Mouse (Mus musculus): ENCODE results near the gene Adgrv1. TPM values are rescaled to one million over a fixed set of nuclear protein-coding genes. Genes with fewer than 3 reads are reported as not detected.
"Not testable (repeated sequence)": the region's sequence is repeated elsewhere in the genome, so short reads cannot be mapped to it uniquely, and the experiment has no call there.

Adgrv1 gene
- polyA plus RNA-seq, 1 experiment from 2014 or later, result 2.2 TPM

- Histone ChIP-seq H3K27me3 (replicated peaks; ENCODE audit: insufficient read depth, low read length) (no peaks in the 10 kb centered on the region), H3K9me3 (ENCODE audit: low read length) (no peaks in the 10 kb centered on the region), H3K4me3 (ENCODE audit: low read depth, low read length) (no peak overlapping the region), H3K36me3 (ENCODE audit: insufficient read depth, low read length) (no peaks in the 10 kb centered on the region), H3K4me2 (replicated peaks; ENCODE audit: low read depth, low read length) (no peak overlapping the region), H3K9ac (replicated peaks; ENCODE audit: low read depth) (no peak overlapping the region), H3K27ac (ENCODE audit: low read length) (no peak overlapping the region), H3K4me1 (ENCODE audit: insufficient read depth, low read depth, low read length) (no peaks in the 10 kb centered on the region)
- DNase-seq (ENCODE audit: low spot score) (no peak), ATAC-seq (no peak)
- WGBS, result 79% methylated on average over 6 of the region's 6 CpGs
- TF ChIP-seq CTCF (IDR thresholded peaks at IDR 0.05), result no peak
- no peak for TF ChIP-seq EP300 (IDR thresholded peaks at IDR 0.05)
Observed at GRCm38 (mm10) chr13:81269056-81269455, 363.9 kb downstream of the Adgrv1 start.

DNA sequence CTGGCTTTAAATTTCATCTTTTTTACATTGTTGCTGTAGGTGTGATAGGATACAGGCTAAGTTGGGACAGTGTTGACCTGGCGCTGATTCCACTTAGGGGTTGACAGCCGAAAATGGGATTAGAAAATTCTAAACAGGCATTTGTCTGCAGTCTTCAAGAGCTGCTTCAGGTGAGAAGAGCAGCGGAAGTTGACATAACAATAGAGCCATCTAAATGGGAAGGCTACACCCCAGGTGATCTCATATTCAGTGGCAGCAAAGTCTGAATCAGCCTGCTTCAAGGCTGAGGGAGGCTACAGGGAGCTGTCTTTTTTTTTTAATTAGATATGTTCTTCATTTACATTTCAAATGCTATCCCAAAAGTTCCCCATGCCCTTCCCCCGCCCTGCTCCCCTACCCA, 365.5 kb downstream of the Adgrv1 start:
- not testable (repeated sequence) for H3K9ac ChIP-seq (replicated peaks; ENCODE audit: low read depth); ATAC-seq; H3K4me3 ChIP-seq (ENCODE audit: low read depth, low read length); H3K27me3 ChIP-seq (replicated peaks; ENCODE audit: insufficient read depth, low read length); DNase-seq (ENCODE audit: low spot score); H3K4me1 ChIP-seq (ENCODE audit: insufficient read depth, low read depth, low read length); H3K36me3 ChIP-seq (ENCODE audit: insufficient read depth, low read length); H3K4me2 ChIP-seq (replicated peaks; ENCODE audit: low read depth, low read length); H3K9me3 ChIP-seq (ENCODE audit: low read length); H3K27ac ChIP-seq (ENCODE audit: low read length)
- 77% methylated on average over 4 of the region's 4 CpGs for WGBS

- H3K27ac ChIP-seq (ENCODE audit: low read length), result no peak overlapping the region
- no peak overlapping the region for H3K9ac ChIP-seq (replicated peaks; ENCODE audit: low read depth)
- ATAC-seq, result no peak
- TF ChIP-seq EP300 (IDR thresholded peaks at IDR 0.05) (no peak), CTCF (IDR thresholded peaks at IDR 0.05) (no peak)
- H3K27me3 ChIP-seq (replicated peaks; ENCODE audit: insufficient read depth, low read length), result no peaks in the 10 kb centered on the region
- H3K4me2 ChIP-seq (replicated peaks; ENCODE audit: low read depth, low read length), result no peak overlapping the region
- no peaks in the 10 kb centered on the region for H3K9me3 ChIP-seq (ENCODE audit: low read length)
- no peaks in the 10 kb centered on the region for H3K36me3 ChIP-seq (ENCODE audit: insufficient read depth, low read length)
- WGBS, result 78% methylated on average over 1 of the region's 1 CpGs
- no peaks in the 10 kb centered on the region for H3K4me1 ChIP-seq (ENCODE audit: insufficient read depth, low read depth, low read length)
- no peak for DNase-seq (ENCODE audit: low spot score)
- no peak overlapping the region for H3K4me3 ChIP-seq (ENCODE audit: low read depth, low read length)
Observed at GRCm38 (mm10) chr13:81264465-81264864, 368.5 kb downstream of the Adgrv1 start.

DNA sequence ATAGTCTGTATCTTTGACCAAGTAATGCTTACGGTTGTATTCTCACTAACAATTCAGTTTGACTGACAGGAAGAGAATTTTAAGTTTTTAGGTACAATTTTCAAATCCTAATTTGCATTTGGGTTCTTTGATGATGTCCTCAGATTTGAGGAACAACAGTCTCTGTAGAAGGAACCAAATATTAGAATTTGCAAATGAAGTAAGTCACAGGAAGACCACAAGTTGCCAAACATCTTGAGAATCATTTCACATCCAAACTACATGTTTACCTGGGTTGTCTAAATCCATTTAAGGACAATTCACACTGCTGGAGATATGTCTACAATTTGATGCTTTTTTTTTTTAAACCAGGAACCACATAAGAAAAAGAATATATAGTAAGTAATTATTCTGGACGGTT, 391.8 kb downstream of the Adgrv1 start:
- Histone ChIP-seq H3K36me3 (ENCODE audit: insufficient read depth, low read length) (no peaks in the 10 kb centered on the region), H3K9ac (replicated peaks; ENCODE audit: low read depth) (no peak overlapping the region), H3K27ac (ENCODE audit: low read length) (no peak overlapping the region), H3K4me2 (replicated peaks; ENCODE audit: low read depth, low read length) (no peak overlapping the region), H3K27me3 (replicated peaks; ENCODE audit: insufficient read depth, low read length) (no peaks in the 10 kb centered on the region), H3K9me3 (ENCODE audit: low read length) (no peaks in the 10 kb centered on the region), H3K4me3 (ENCODE audit: low read depth, low read length) (no peak overlapping the region), H3K4me1 (ENCODE audit: insufficient read depth, low read depth, low read length) (no peaks in the 10 kb centered on the region)
- 75% methylated on average over 2 of the region's 2 CpGs for WGBS
- ATAC-seq, result no peak
- DNase-seq (ENCODE audit: low spot score), result no peak
- TF ChIP-seq CTCF (IDR thresholded peaks at IDR 0.05) (no peak), EP300 (IDR thresholded peaks at IDR 0.05) (no peak)

DNA sequence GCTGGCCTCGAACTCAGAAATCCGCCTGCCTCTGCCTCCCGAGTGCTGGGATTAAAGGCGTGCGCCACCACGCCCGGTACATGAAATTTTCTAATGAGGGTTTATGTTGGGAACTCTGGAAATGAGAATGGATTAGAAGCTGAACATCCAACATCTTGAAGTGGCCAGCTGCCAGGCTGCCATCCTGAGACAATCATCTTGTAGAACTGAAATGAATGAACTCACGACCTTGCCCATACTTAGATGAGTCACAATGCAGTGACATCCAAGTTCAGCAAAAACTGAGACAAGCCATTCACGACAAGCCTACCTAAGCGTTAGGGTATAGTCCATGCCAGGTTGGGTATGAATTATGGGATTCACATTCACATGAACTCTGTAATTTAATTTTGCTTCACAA, 393.1 kb downstream of the Adgrv1 start:
- Histone ChIP-seq H3K9me3 (ENCODE audit: low read length) (no peaks in the 10 kb centered on the region), H3K4me3 (ENCODE audit: low read depth, low read length) (no peak overlapping the region), H3K27me3 (replicated peaks; ENCODE audit: insufficient read depth, low read length) (no peaks in the 10 kb centered on the region), H3K4me2 (replicated peaks; ENCODE audit: low read depth, low read length) (no peak overlapping the region), H3K36me3 (ENCODE audit: insufficient read depth, low read length) (no peaks in the 10 kb centered on the region), H3K9ac (replicated peaks; ENCODE audit: low read depth) (no peak overlapping the region), H3K4me1 (ENCODE audit: insufficient read depth, low read depth, low read length) (no peaks in the 10 kb centered on the region), H3K27ac (ENCODE audit: low read length) (no peak overlapping the region)
- DNase-seq (ENCODE audit: low spot score), result no peak
- WGBS, result 94% methylated on average over 9 of the region's 10 CpGs
- ATAC-seq, result no peak
- TF ChIP-seq EP300 (IDR thresholded peaks at IDR 0.05), result no peak
- no peak for TF ChIP-seq CTCF (IDR thresholded peaks at IDR 0.05)

DNA sequence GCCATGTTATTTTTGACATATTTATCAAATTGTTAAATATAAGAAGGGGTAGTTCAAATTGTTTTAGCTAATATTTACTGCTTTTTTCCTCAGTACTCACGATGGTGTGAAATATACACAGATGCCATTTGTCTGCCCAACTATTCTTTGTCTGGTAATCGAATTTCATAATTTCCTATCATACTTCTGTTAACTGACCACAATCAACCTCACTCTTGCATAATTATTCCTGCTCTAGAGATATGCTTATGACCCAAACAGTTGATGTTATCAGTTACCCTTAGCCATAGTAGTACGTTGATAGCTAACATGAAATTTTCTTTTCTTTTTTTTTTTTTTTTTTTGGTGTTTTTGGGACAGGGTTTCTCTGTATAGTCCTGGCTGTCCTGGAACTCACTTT, 393.5 kb downstream of the Adgrv1 start:
- TF ChIP-seq EP300 (IDR thresholded peaks at IDR 0.05) (no peak), CTCF (IDR thresholded peaks at IDR 0.05) (no peak)
- Histone ChIP-seq H3K4me3 (ENCODE audit: low read depth, low read length) (no peak overlapping the region), H3K4me1 (ENCODE audit: insufficient read depth, low read depth, low read length) (no peaks in the 10 kb centered on the region), H3K9ac (replicated peaks; ENCODE audit: low read depth) (no peak overlapping the region), H3K27ac (ENCODE audit: low read length) (no peak overlapping the region), H3K27me3 (replicated peaks; ENCODE audit: insufficient read depth, low read length) (no peaks in the 10 kb centered on the region), H3K9me3 (ENCODE audit: low read length) (no peaks in the 10 kb centered on the region), H3K36me3 (ENCODE audit: insufficient read depth, low read length) (no peaks in the 10 kb centered on the region), H3K4me2 (replicated peaks; ENCODE audit: low read depth, low read length) (no peak overlapping the region)
- WGBS, result 81% methylated on average over 3 of the region's 3 CpGs
- DNase-seq (ENCODE audit: low spot score), result no peak
- no peak for ATAC-seq

- H3K36me3 ChIP-seq (ENCODE audit: insufficient read depth, low read length), result no peaks in the 10 kb centered on the region
- H3K4me1 ChIP-seq (ENCODE audit: insufficient read depth, low read depth, low read length), result no peaks in the 10 kb centered on the region
- no peak for ATAC-seq
- no peak for DNase-seq (ENCODE audit: low spot score)
- no peak overlapping the region for H3K9ac ChIP-seq (replicated peaks; ENCODE audit: low read depth)
- H3K27ac ChIP-seq (ENCODE audit: low read length), result no peak overlapping the region
- no peaks in the 10 kb centered on the region for H3K9me3 ChIP-seq (ENCODE audit: low read length)
- no peak overlapping the region for H3K4me2 ChIP-seq (replicated peaks; ENCODE audit: low read depth, low read length)
- no peak for TF ChIP-seq EP300 (IDR thresholded peaks at IDR 0.05)
- TF ChIP-seq CTCF (IDR thresholded peaks at IDR 0.05), result no peak
- H3K4me3 ChIP-seq (ENCODE audit: low read depth, low read length), result no peak overlapping the region
- WGBS, result 79% methylated on average over 7 of the region's 7 CpGs
- no peaks in the 10 kb centered on the region for H3K27me3 ChIP-seq (replicated peaks; ENCODE audit: insufficient read depth, low read length)
Observed at GRCm38 (mm10) chr13:81238855-81239254, 394.1 kb downstream of the Adgrv1 start.
